Mouse (Mus musculus): ENCODE results near the gene Olfr126. TPM values are rescaled to one million over a fixed set of nuclear protein-coding genes. Genes with fewer than 3 reads are reported as not detected.

The Olfr126 gene
- not detected in 2 replicates for polyA plus RNA-seq (2015; fragmentation: Nextera tagmentation; extraction: Ambion mirVana)

DNA sequence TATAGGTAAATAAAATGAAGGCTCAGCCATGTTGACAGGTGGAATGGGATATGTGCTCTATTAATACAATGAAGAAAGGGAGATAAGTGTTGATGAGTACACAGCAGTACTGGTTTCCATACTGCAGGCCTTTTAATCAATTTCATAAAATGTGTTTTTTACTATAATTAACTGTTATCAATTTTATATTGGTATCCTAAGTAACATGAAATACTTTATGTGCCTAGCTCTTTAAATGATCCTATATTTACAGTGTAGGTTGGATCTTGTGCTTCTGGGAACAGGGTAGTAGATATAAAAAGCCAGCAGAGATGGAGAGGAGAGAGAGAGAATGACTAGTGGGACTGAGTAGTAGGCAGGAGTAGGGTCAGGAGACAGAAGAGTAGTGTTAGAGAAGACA is at the start of gene Olfr126:
Gene Olfr126 (plus strand): TSS at position 301 of the 400 bp plus-strand sequence.

DNA sequence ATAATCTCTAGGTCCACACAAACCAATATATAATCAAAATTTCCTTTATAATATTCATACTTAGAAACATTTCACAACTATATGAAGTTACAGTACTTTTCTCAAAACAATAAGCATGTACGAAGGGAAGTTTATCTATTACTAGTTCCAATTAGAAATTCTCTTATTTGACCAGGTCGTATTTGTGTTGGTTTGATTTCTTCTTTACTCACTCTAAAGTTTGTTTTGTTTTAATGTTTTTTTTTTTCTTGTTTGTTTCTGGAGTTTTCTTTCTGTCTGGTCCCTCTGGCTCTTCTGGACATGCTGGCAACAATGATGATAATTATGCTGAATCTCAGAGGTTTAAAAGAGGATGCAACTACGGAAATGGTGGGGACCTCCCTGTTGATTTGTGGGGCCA is 47.7 kb upstream of the Olfr126 start, which contains the start of gene Olfr124:
Gene Olfr124 (plus strand): TSS at position 301 of the 400 bp plus-strand sequence.

DNA sequence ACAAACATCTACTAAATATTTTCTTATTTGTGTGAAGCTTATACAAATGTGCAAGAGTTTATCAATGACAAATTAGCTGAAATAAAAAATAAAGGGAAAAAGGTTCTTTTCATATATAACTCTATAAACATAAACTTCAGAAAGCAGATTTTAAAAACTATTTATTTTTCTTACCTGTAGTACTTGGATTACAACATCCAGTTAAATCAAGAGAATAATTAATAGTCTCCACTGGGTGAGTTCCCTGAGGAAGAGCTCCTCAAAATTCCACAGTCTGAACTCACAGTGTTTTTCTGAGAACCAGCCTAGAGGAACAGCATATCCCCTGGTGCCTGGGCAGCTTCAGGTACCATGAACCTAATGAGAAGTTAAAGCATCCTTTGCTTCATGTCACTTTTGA is 14.6 kb upstream of the Olfr126 start, which contains the start of gene Olfr125:
Gene Olfr125 (plus strand): TSS at position 301 of the 400 bp plus-strand sequence.

DNA sequence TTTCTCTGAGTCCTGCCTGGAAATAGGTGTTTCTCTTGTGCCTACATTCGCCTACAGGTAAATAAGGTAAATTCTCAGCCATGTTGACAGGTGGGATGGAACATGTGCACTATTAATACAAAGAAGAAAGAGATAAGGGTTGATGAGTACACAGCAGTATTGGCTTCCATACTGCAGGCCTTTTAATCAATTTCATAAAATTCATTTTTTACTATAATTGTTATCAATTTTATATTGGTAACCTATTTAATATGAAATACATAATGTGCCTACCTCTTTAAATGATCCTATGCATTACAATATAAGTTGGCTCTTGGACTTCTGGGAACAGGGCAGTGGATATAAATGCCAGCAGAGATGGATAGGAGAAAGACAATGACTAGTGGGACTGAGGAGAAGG is 52.9 kb downstream of the Olfr126 start, which contains the start of gene Olfr127:
Gene Olfr127 (plus strand): TSS at position 301 of the 400 bp plus-strand sequence.

Other genes with a start within 250 kb of the Olfr126 start
- not detected in 2 replicates for gene Olfr115, start 220.4 kb upstream of the Olfr126 start, polyA plus RNA-seq (2015; fragmentation: Nextera tagmentation; extraction: Ambion mirVana)
- not detected in 2 replicates for gene Olfr116, start 220.3 kb upstream of the Olfr126 start, polyA plus RNA-seq (2015; fragmentation: Nextera tagmentation; extraction: Ambion mirVana)
- gene Olfr117, start 183.7 kb upstream of the Olfr126 start, polyA plus RNA-seq (2015; fragmentation: Nextera tagmentation; extraction: Ambion mirVana), result not detected in 2 replicates
- not detected in 2 replicates for gene Olfr118, start 180.5 kb upstream of the Olfr126 start, polyA plus RNA-seq (2015; fragmentation: Nextera tagmentation; extraction: Ambion mirVana)
- gene Olfr119, start 150.9 kb upstream of the Olfr126 start, polyA plus RNA-seq (2015; fragmentation: Nextera tagmentation; extraction: Ambion mirVana), result not detected in 2 replicates
- gene Olfr120, start 125.7 kb upstream of the Olfr126 start, polyA plus RNA-seq (2015; fragmentation: Nextera tagmentation; extraction: Ambion mirVana), result not detected in 2 replicates
- gene Olfr121, start 98.6 kb upstream of the Olfr126 start, polyA plus RNA-seq (2015; fragmentation: Nextera tagmentation; extraction: Ambion mirVana), result not detected in 2 replicates
- gene Olfr122, start 78.9 kb upstream of the Olfr126 start, polyA plus RNA-seq (2015; fragmentation: Nextera tagmentation; extraction: Ambion mirVana), result not detected in 2 replicates
- gene Olfr123, start 54.0 kb upstream of the Olfr126 start, polyA plus RNA-seq (2015; fragmentation: Nextera tagmentation; extraction: Ambion mirVana), result not detected in 2 replicates
- not detected in 2 replicates for gene Olfr124, start 47.6 kb upstream of the Olfr126 start, polyA plus RNA-seq (2015; fragmentation: Nextera tagmentation; extraction: Ambion mirVana)
- not detected in 2 replicates for gene Olfr125, start 14.5 kb upstream of the Olfr126 start, polyA plus RNA-seq (2015; fragmentation: Nextera tagmentation; extraction: Ambion mirVana)
- gene Olfr127, start 53.0 kb downstream of the Olfr126 start, polyA plus RNA-seq (2015; fragmentation: Nextera tagmentation; extraction: Ambion mirVana), result not detected in 2 replicates
- gene Olfr128, start 73.1 kb downstream of the Olfr126 start, polyA plus RNA-seq (2015; fragmentation: Nextera tagmentation; extraction: Ambion mirVana), result not detected in 2 replicates
- not detected in 2 replicates for gene Olfr761, start 105.6 kb downstream of the Olfr126 start, polyA plus RNA-seq (2015; fragmentation: Nextera tagmentation; extraction: Ambion mirVana)
- gene Olfr129, start 212.6 kb downstream of the Olfr126 start, polyA plus RNA-seq (2015; fragmentation: Nextera tagmentation; extraction: Ambion mirVana), result not detected in 2 replicates
- not detected in 2 replicates for gene Olfr130, start 216.4 kb downstream of the Olfr126 start, polyA plus RNA-seq (2015; fragmentation: Nextera tagmentation; extraction: Ambion mirVana)
- gene Olfr131, start 241.2 kb downstream of the Olfr126 start, polyA plus RNA-seq (2015; fragmentation: Nextera tagmentation; extraction: Ambion mirVana), result not detected in 2 replicates